Mouse (Mus musculus): Measurements from ENCODE around the gene Ccl27a. TPM values are rescaled to one million over a fixed set of nuclear protein-coding genes. Genes with fewer than 3 reads are reported as not detected.
"Not testable (repeated sequence)": the region's sequence is repeated elsewhere in the genome, so short reads cannot be mapped to it uniquely, and the experiment has no call there.

The Ccl27a gene
- polyA plus RNA-seq, 1 experiment from 2014 or later = 67.6 TPM

DNA sequence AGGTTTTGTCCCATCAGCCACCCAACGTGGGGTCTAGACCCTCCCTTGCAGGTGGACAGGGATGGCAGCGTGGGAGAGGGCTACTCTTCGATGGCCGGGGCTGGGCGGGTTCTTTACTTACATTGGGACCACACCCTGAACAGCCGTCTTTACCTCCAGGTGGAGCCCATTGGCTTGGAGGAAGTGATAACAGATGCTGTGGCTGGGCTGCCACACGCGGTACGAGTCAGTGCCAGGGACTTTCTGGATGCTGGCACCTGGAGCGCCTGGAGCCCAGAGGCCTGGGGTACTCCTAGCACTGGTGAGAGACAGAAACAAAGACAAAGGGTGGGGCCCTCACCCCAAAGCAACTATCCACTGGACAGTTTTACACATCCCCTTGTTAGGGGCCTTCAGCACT is 6.7 kb downstream of the Ccl27a start:
- H3K4me3 ChIP-seq (ENCODE audit: low read depth, low read length); H3K9ac ChIP-seq (ENCODE audit: low read length); ATAC-seq (replicated peaks; ENCODE audit: low FRiP score); H3K36me3 ChIP-seq (ENCODE audit: control insufficient read depth, insufficient read depth, low read length); DNase-seq (ENCODE audit: low spot score); H3K9me3 ChIP-seq (ENCODE audit: control insufficient read depth, low read length); H3K4me1 ChIP-seq (replicated peaks; ENCODE audit: control insufficient read depth, insufficient read depth, low read length); H3K27me3 ChIP-seq (ENCODE audit: control insufficient read depth, insufficient read depth, low read length); H3K27ac ChIP-seq (ENCODE audit: low read depth, low read length); H3K4me2 ChIP-seq (ENCODE audit: low read depth, low read length, severe bottlenecking): not testable (repeated sequence)
- WGBS = 84% methylated on average over 10 of the region's 10 CpGs

DNA sequence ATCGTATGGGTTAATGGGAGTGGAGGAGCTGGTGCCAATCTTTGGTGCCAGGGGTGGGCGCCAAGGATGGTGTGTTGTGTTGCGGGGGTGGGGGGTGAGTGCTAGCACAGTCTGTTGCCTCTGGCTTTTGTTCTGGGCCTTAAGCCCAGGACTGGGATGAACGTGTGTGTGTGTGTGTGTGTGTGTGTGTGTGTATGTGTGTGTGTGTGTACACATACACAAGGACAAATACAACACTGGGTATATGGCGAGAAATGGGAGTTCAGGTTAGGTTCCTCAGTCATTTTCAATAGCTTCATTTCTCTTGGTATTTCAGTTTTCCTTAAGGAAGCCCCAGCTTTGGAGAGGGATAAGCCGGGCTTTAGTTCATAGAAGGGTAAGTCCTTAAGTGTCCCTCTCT is 10.9 kb downstream of the Ccl27a start:
- not testable (repeated sequence) for ATAC-seq (replicated peaks; ENCODE audit: low FRiP score); H3K36me3 ChIP-seq (ENCODE audit: control insufficient read depth, insufficient read depth, low read length); H3K9ac ChIP-seq (ENCODE audit: low read length); H3K9me3 ChIP-seq (ENCODE audit: control insufficient read depth, low read length); DNase-seq (ENCODE audit: low spot score); H3K4me2 ChIP-seq (ENCODE audit: low read depth, low read length, severe bottlenecking); H3K4me3 ChIP-seq (ENCODE audit: low read depth, low read length); H3K27me3 ChIP-seq (ENCODE audit: control insufficient read depth, insufficient read depth, low read length); H3K27ac ChIP-seq (ENCODE audit: low read depth, low read length)
- peaks cover 11% of the 10 kb centered on the region for H3K4me1 ChIP-seq (replicated peaks; ENCODE audit: control insufficient read depth, insufficient read depth, low read length)
- WGBS = 79% methylated on average over 3 of the region's 6 CpGs

DNA sequence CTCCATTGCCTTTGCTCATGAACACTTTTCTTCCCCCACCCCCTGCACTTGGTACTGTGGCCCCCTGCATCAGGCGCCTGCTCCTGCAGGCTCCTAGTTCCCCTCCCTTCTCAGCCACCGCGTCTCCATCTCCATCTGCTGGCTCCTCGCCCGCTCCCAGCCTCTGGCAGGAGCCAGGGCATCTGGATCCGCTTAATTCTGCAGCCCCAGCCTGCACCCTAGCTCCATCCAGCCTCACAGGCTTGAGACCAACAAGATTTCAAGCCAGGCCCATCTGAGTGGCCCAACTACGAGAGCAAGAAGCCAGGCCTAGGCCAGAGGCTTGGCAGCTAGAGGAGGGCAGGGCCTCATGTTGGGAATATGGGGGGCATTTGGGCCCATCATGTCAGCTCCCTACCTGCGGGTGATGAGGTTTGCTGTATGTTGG is 11.3 kb downstream of the Ccl27a start:
- 44% methylated on average over 8 of the region's 8 CpGs for WGBS
- ATAC-seq (replicated peaks; ENCODE audit: low FRiP score); H3K9me3 ChIP-seq (ENCODE audit: control insufficient read depth, low read length); H3K27me3 ChIP-seq (ENCODE audit: control insufficient read depth, insufficient read depth, low read length); H3K4me3 ChIP-seq (ENCODE audit: low read depth, low read length); H3K9ac ChIP-seq (ENCODE audit: low read length); H3K36me3 ChIP-seq (ENCODE audit: control insufficient read depth, insufficient read depth, low read length): not testable (repeated sequence)
- Histone ChIP-seq H3K27ac (ENCODE audit: low read depth, low read length) (peak overlapping the region; percentile 41), H3K4me1 (replicated peaks; ENCODE audit: control insufficient read depth, insufficient read depth, low read length) (peaks cover 11% of the 10 kb centered on the region), H3K4me2 (ENCODE audit: low read depth, low read length, severe bottlenecking) (peak overlapping the region; percentile 29; the same call in 1 of the 2 replicates)
- DNase-seq (ENCODE audit: low spot score) = peak; percentile 61

DNA sequence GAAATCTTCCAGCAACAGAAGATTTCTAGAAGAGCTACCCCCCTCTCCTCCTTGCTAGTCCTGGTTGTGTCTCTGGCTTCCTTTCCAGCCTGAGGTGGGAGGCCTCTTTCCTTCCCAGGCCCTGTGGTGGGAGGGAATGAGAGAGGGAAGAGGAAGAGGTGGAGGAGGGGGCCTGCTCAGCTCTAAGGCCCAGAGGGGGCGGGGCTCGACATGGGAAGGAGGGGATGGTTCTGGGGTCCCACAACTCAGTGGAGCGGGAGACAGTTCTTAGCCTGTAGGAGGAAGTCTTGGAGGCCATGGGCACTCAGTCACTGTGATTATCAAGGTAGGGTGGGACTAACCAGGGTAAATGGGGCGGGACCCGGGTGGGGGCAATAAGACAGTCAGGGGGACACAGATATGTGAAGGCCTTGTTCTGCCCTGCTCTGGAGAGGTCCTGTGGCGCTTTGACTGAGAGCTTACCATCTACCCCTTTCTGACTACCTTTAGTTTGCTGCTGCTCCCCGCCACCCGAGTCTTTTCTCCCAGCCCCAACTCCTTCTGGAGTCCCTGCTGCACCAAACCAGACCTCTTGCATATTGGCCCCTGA is 11.9 kb downstream of the Ccl27a start:
- Histone ChIP-seq H3K4me1 (replicated peaks; ENCODE audit: control insufficient read depth, insufficient read depth, low read length) (peaks cover 11% of the 10 kb centered on the region), H3K27me3 (ENCODE audit: control insufficient read depth, insufficient read depth, low read length) (no peaks in the 10 kb centered on the region), H3K36me3 (ENCODE audit: control insufficient read depth, insufficient read depth, low read length) (no peaks in the 10 kb centered on the region), H3K4me2 (ENCODE audit: low read depth, low read length, severe bottlenecking) (peak overlapping the region; percentile 29; the same call in 1 of the 2 replicates), H3K9me3 (ENCODE audit: control insufficient read depth, low read length) (no peaks in the 10 kb centered on the region), H3K4me3 (ENCODE audit: low read depth, low read length) (no peak overlapping the region), H3K9ac (ENCODE audit: low read length) (no peak overlapping the region; the same call in 1 of the 2 replicates), H3K27ac (ENCODE audit: low read depth, low read length) (peak overlapping the region; percentile 41)
- ATAC-seq (replicated peaks; ENCODE audit: low FRiP score) (no peak; the same call in 1 of the 2 replicates), DNase-seq (ENCODE audit: low spot score) (peak; percentile 66)
- WGBS = 34% methylated on average over 8 of the region's 8 CpGs

DNA sequence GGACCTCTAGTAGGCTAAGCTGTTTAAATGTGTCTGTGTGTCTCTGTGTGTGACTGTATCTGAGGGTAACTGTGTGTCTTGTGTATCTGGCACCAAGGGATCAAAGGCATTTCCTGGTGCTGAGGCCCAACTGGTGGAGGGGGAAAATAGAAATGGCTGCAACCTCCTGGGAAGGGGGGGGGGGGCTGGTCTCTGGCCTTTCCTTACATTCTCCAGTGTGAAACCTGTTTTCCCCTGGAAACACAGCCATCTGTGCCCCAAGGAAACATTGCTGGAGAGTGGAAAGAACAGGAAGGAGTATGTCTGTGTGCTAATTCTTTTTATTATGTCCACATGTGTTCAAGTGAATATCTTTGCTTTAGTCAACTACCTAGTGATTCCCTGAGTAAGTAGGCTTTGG is 12.4 kb downstream of the Ccl27a start:
- Histone ChIP-seq H3K9me3 (ENCODE audit: control insufficient read depth, low read length) (no peaks in the 10 kb centered on the region), H3K36me3 (ENCODE audit: control insufficient read depth, insufficient read depth, low read length) (no peaks in the 10 kb centered on the region), H3K27ac (ENCODE audit: low read depth, low read length) (peak overlapping the region; percentile 41; the same call in 1 of the 2 replicates), H3K27me3 (ENCODE audit: control insufficient read depth, insufficient read depth, low read length) (no peaks in the 10 kb centered on the region), H3K4me1 (replicated peaks; ENCODE audit: control insufficient read depth, insufficient read depth, low read length) (peaks cover 11% of the 10 kb centered on the region), H3K4me3 (ENCODE audit: low read depth, low read length) (no peak overlapping the region), H3K4me2 (ENCODE audit: low read depth, low read length, severe bottlenecking) (peak overlapping the region; percentile 48; the same call in 1 of the 2 replicates), H3K9ac (ENCODE audit: low read length) (no peak overlapping the region; the same call in 1 of the 2 replicates)
- no peak for DNase-seq (ENCODE audit: low spot score)
- ATAC-seq (replicated peaks; ENCODE audit: low FRiP score) = no peak

DNA sequence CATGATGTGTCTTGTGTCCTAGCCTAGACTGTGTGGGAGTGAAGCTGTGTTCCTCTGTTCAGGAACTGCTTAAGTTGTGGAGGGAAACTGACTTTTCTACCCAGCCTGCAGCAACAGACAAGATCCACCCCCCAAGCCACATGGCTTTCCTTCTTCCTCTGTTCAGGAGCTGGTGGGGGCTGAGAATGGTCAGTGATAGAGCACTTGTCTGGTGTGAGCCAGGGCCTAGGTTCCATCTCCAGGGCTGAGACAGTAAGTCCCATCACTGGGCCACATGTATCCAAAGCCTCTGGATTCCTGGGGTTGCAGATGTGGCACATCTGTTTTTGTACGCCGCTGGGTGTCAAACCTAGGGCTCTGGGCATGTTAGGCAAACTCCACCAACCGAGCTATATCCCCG is 13.1 kb downstream of the Ccl27a start:
- Histone ChIP-seq H3K9me3 (ENCODE audit: control insufficient read depth, low read length) (no peaks in the 10 kb centered on the region), H3K36me3 (ENCODE audit: control insufficient read depth, insufficient read depth, low read length) (no peaks in the 10 kb centered on the region), H3K4me2 (ENCODE audit: low read depth, low read length, severe bottlenecking) (peak overlapping the region; percentile 48), H3K4me3 (ENCODE audit: low read depth, low read length) (peak overlapping the region; percentile 32), H3K27me3 (ENCODE audit: control insufficient read depth, insufficient read depth, low read length) (no peaks in the 10 kb centered on the region), H3K4me1 (replicated peaks; ENCODE audit: control insufficient read depth, insufficient read depth, low read length) (peaks cover 11% of the 10 kb centered on the region), H3K9ac (ENCODE audit: low read length) (peak overlapping the region; percentile 58), H3K27ac (ENCODE audit: low read depth, low read length) (peak overlapping the region; percentile 14; the same call in 1 of the 2 replicates)
- DNase-seq (ENCODE audit: low spot score) (no peak), ATAC-seq (replicated peaks; ENCODE audit: low FRiP score) (0 out of 2 replicates have a peak, but pooled peaks have one; percentile 37)
- WGBS = 88% methylated on average over 4 of the region's 4 CpGs

DNA sequence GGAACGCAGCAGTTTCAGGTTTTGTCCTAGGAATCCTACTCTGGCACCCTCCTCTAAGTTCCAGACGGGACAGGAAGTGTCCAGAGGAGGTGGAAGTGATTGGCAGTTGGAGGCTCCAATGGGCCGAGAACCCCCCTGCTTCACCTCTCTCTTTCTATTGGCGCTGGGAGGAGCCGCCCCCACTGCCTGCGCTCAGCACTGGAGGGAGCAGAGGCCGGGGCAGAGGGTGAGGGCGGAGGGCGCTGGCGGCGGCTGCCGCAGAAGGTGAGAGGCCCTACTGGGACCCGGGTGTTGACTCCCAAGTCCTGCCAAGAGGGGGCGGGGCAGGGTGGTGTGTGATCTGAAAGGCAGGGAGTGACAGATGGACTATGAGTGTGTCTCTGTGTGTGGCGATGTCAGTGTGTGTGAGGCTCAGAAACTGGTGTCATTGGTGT is 13.7 kb downstream of the Ccl27a start:
- Histone ChIP-seq H3K27me3 (ENCODE audit: control insufficient read depth, insufficient read depth, low read length) (no peaks in the 10 kb centered on the region), H3K9me3 (ENCODE audit: control insufficient read depth, low read length) (no peaks in the 10 kb centered on the region), H3K27ac (ENCODE audit: low read depth, low read length) (peak overlapping the region; percentile 64), H3K4me3 (ENCODE audit: low read depth, low read length) (peak overlapping the region; percentile 32), H3K9ac (ENCODE audit: low read length) (peak overlapping the region; percentile 58), H3K4me2 (ENCODE audit: low read depth, low read length, severe bottlenecking) (peak overlapping the region; percentile 48), H3K4me1 (replicated peaks; ENCODE audit: control insufficient read depth, insufficient read depth, low read length) (peaks cover 11% of the 10 kb centered on the region), H3K36me3 (ENCODE audit: control insufficient read depth, insufficient read depth, low read length) (no peaks in the 10 kb centered on the region)
- ATAC-seq (replicated peaks; ENCODE audit: low FRiP score) = peak; percentile 89
- peak; percentile 91 for DNase-seq (ENCODE audit: low spot score)
- under 1% methylated on average over 15 of the region's 15 CpGs for WGBS

DNA sequence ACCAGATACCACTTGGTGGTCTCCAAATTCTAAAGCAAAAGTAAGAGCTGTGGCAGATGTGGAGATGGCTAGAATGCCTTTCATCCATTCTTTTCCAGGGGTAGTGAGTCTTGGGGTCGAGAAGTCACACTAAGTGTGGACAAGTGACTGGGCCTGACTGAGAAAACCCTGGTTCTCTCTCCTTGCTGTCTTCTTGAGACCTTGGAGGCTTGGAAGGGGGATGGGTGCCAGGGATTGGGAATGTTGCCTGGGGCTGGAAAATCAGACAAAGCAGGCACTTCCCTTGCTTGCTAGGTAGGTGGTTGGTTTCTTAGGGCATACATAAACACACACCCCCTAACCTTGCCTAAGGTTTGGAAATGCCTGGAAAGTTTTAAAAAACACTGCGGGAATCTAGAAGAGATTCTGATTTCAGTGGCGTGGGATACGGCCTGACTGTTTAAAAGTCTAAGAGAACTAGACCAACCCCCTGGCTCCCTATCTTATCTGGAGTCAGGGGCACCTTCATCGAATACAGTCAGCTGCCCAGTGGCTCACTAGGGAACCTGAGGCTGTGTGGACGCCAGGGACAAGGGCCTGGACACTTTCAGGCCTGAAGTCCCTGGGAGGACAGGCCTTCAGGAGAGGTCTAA is 14.3 kb downstream of the Ccl27a start:
- H3K9me3 ChIP-seq (ENCODE audit: control insufficient read depth, low read length) = no peaks in the 10 kb centered on the region

More for the DNA sequence above, 14.3 kb downstream of the Ccl27a start:
- Histone ChIP-seq H3K27me3 (ENCODE audit: control insufficient read depth, insufficient read depth, low read length) (no peaks in the 10 kb centered on the region), H3K4me1 (replicated peaks; ENCODE audit: control insufficient read depth, insufficient read depth, low read length) (peaks cover 11% of the 10 kb centered on the region), H3K4me2 (ENCODE audit: low read depth, low read length, severe bottlenecking) (peak overlapping the region; percentile 48), H3K9ac (ENCODE audit: low read length) (peak overlapping the region; percentile 58), H3K27ac (ENCODE audit: low read depth, low read length) (peak overlapping the region; percentile 64), H3K4me3 (ENCODE audit: low read depth, low read length) (peak overlapping the region; percentile 32), H3K36me3 (ENCODE audit: control insufficient read depth, insufficient read depth, low read length) (no peaks in the 10 kb centered on the region)
- 42% methylated on average over 6 of the region's 6 CpGs for WGBS
- DNase-seq (ENCODE audit: low spot score) (peak; percentile 48), ATAC-seq (replicated peaks; ENCODE audit: low FRiP score) (no peak)
